Mouse (Mus musculus) retina, adult 2 months (tissue): ENCODE data around the gene Vmn2r37.
"Not testable (repeated sequence)": the region's sequence is repeated elsewhere in the genome, so short reads cannot be mapped to it uniquely, and the experiment has no call there.

ENCODE experiments used
- DNase-seq: peaks from one replicate; pipeline ENCODE4 v3.0.0-alpha.2; 2012; ENCODE audit warnings: low read depth, low spot score

Vmn2r37 gene

GRCm38 (mm10) chr7:9223553-9223952 lies at the start of gene Vmn2r37:
TSS of gene Vmn2r37 (minus strand) at chr7:9223653.
- DNase-seq, result not testable (repeated sequence)
